Mouse (Mus musculus) MEL (cell line): ENCODE results near the gene Olfr165.

Source experiments
- CTCF ChIP-seq, 3 experiments: IDR thresholded peaks in 2 of 3; conservative IDR thresholded peaks in 1 of 3; 2 replicates each; pipeline ENCODE4 v1.5.1; 2011 to 2012; ENCODE audit warnings: low read length in 3 of 3, low read depth in 2 of 3, mild to moderate bottlenecking in 2 of 3, improper control_type of control experiment in 1 of 3, inconsistent platforms in 1 of 3, mixed read lengths in 1 of 3, moderate library complexity in 1 of 3; ENCODE audit not compliant: control insufficient read depth in 1 of 3, insufficient read depth in 1 of 3, poor library complexity in 1 of 3, severe bottlenecking in 1 of 3
- EP300 ChIP-seq, 2 experiments: IDR thresholded peaks; 2 replicates each; pipeline ENCODE4 v1.6.1; 2011; ENCODE audit warnings: improper control_type of control experiment in 2 of 2, low read length in 2 of 2, low read depth in 1 of 2, mild to moderate bottlenecking in 1 of 2
- GATA1 ChIP-seq: IDR thresholded peaks from 2 replicates; pipeline ENCODE4 v1.6.1; 2011; ENCODE audit warnings: low read depth, low read length, improper control_type of control experiment
- MAFK ChIP-seq: IDR thresholded peaks from 2 replicates; pipeline ENCODE4 v1.6.1; 2011; ENCODE audit warnings: low read depth, mild to moderate bottlenecking, low read length, improper control_type of control experiment, borderline replicate concordance
- MAX ChIP-seq: IDR thresholded peaks from 2 replicates; pipeline ENCODE4 v1.6.1; 2011; ENCODE audit warnings: low read length, improper control_type of control experiment
- POLR2A ChIP-seq, 2 experiments: IDR thresholded peaks; 2 replicates each; pipeline ENCODE4 v1.6.1; 2011 to 2012; ENCODE audit warnings: low read length in 2 of 2, mild to moderate bottlenecking in 2 of 2, control low read depth in 1 of 2, improper control_type of control experiment in 1 of 2, low read depth in 1 of 2, moderate library complexity in 1 of 2; ENCODE audit not compliant: control insufficient read depth in 1 of 2, insufficient read depth in 1 of 2, poor library complexity in 1 of 2
- USF1 ChIP-seq: IDR thresholded peaks from 2 replicates; pipeline ENCODE4 v1.6.1; 2014; ENCODE audit warnings: low read depth, mild to moderate bottlenecking, inconsistent platforms, low read length, improper control_type of control experiment, moderate library complexity
- ZKSCAN1 ChIP-seq: IDR thresholded peaks from 2 replicates; pipeline ENCODE4 v1.6.1; 2012; ENCODE audit warnings: low read depth, mild to moderate bottlenecking, inconsistent platforms, low read length, improper control_type of control experiment, moderate library complexity

- TF ChIP-seq CTCF (IDR thresholded peaks at IDR 0.05 in 2 of 3, conservative IDR thresholded peaks at IDR 0.05 in 1 of 3; ENCODE audit: control insufficient read depth in 1 of 3, insufficient read depth in 1 of 3, low read depth in 2 of 3, low read length in 3 of 3, poor library complexity in 1 of 3, severe bottlenecking in 1 of 3) (no peak), EP300 (IDR thresholded peaks at IDR 0.05; ENCODE audit: low read depth in 1 of 2, low read length in 2 of 2) (no peak), MAFK (no peak), ZKSCAN1 (no peak), GATA1 (no peak), USF1 (no peak), POLR2A (IDR thresholded peaks at IDR 0.05; ENCODE audit: control insufficient read depth in 1 of 2, insufficient read depth in 1 of 2, low read depth in 1 of 2, low read length in 2 of 2, poor library complexity in 1 of 2) (no peak), MAX (no peak)
These were observed 41.4 kb upstream of the Olfr165 start for GRCm38 (mm10) chr16:19464365-19464764.
